Mouse (Mus musculus) bone marrow macrophage, adult 2 months (primary cell): ENCODE data around the gene Gstt2. TPM values are rescaled to one million over a fixed set of nuclear protein-coding genes. Genes with fewer than 3 reads are reported as not detected.

Source experiments
- H3K27ac ChIP-seq: 2 replicates; pipeline ENCODE4 v1.5.1; 2012; ENCODE audit warnings: low read depth, low read length; ENCODE audit not compliant: insufficient read depth
- H3K4me1 ChIP-seq: 2 replicates; pipeline ENCODE4 v1.6.1; 2012; ENCODE audit warnings: low read length; ENCODE audit not compliant: control insufficient read depth, insufficient read depth
- H3K4me3 ChIP-seq: 2 replicates; pipeline ENCODE4 v1.5.1; 2012; ENCODE audit warnings: mild to moderate bottlenecking, low read length, moderate library complexity; ENCODE audit not compliant: insufficient read depth
- CTCF ChIP-seq: IDR thresholded peaks from 2 replicates; pipeline ENCODE4 v1.5.1; 2012; ENCODE audit warnings: low read depth, mild to moderate bottlenecking, low read length, moderate library complexity
- POLR2A ChIP-seq: IDR thresholded peaks from 2 replicates; pipeline ENCODE4 v1.6.1; 2012; ENCODE audit warnings: mild to moderate bottlenecking, low read depth, low read length, borderline replicate concordance
- polyA plus RNA-seq: library from polyadenylated mRNA; stranded (reverse); fragments of >200 nt; gene quantifications from 2 replicates; pipeline ENCODE4 v1.2.4, GENCODE M21; 2012; ENCODE audit not compliant: missing spikeins, insufficient read depth, insufficient read length

The Gstt2 gene
- polyA plus RNA-seq, 1 experiment, result 17.2 TPM

GRCm38 (mm10) chr10:75796731-75797516 is 40.3 kb downstream of the Gstt2 start:
- no peak for TF ChIP-seq CTCF
- no peak for TF ChIP-seq POLR2A
- Histone ChIP-seq H3K4me3 (0 out of 2 replicates have a peak overlapping the region, but pooled peaks have one; percentile 69), H3K4me1 (peaks cover 15% of the 10 kb centered on the region), H3K27ac (no peak overlapping the region)

- no peak overlapping the region for H3K27ac ChIP-seq
- peaks cover 15% of the 10 kb centered on the region for H3K4me1 ChIP-seq
- H3K4me3 ChIP-seq, result no peak overlapping the region
- TF ChIP-seq CTCF (no peak), POLR2A (no peak)
Observed at GRCm38 (mm10) chr10:75794880-75795279, 42.3 kb downstream of the Gstt2 start.

DNA sequence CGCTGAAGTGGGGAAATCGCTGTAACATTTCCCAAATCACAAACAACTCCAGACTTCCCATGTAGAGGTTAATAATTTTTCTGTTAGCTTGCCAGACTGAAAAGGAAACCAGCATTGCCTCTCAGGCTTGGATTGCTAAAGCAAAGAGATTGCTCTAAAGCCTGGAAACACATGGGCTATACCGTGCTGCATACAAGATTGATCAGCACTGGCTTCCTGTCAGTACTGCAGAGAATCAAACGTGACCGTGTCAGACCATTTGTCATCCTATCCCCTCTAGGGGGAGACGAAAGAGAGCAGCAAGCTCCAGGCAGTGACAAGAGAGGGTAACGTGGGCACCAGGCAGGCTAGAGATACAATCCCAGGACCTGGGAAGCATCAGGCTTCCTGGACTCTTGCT is 46.5 kb downstream of the Gstt2 start:
- peaks cover 10% of the 10 kb centered on the region for H3K4me1 ChIP-seq
- H3K27ac ChIP-seq, result no peak overlapping the region
- TF ChIP-seq CTCF, result no peak
- TF ChIP-seq POLR2A, result no peak

DNA sequence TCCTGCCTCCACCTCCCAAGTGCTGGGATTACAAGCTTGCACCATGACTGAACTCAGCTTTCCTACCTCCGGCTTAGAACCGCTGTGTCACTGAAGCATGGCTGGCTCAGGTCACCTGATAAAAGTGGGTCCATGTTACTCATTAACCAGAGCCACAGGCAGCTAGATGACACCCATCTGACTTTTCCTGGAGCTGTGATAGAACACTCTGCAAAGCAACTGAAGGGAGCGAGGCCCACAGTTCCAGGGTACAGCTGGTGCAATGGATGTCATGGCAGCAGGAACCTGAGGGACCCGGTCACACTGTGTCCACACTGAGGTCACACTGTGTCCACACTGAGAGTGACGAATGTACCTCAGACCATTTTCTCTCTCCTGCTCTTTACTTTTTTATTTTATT is 47.4 kb downstream of the Gstt2 start:
- Histone ChIP-seq H3K4me3 (no peak overlapping the region), H3K4me1 (peaks cover 5% of the 10 kb centered on the region), H3K27ac (no peak overlapping the region)
- TF ChIP-seq CTCF (no peak), POLR2A (no peak)

More for the DNA sequence above, 46.5 kb downstream of the Gstt2 start:
- H3K4me3 ChIP-seq, result no peak overlapping the region

DNA sequence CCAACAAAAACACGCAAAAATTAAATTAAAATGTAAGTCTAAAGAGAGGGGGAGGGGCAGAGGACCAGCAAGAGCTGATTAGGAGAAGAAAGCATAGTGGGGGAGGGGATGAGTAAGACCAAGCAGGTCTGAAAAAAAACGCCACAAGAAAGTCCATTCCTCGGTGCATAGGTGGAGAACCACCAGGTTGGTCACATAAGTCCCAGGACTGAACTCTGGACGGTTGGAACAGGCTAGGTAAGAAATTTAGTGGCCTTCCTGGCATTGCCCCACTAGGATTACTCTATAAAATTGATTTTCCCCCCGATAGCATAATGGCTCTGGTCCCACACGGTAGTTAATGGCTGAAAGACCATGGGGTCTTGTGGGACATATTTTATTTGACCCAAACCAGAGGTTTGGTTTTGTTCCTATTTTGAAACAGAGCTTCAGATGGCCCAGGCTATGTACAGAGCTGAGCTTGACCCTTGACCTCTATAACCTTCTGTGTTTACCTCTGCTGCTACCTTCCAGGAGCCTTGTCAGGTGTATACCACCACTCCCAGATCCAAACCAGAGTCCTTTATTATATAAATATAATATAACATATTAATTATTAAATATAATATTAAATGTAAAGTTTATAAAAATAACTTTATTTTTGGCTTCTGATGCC is 48.0 kb downstream of the Gstt2 start:
- Histone ChIP-seq H3K27ac (no peak overlapping the region), H3K4me3 (no peak overlapping the region), H3K4me1 (peaks cover under 1% of the 10 kb centered on the region; the same call in 1 of the 2 replicates)
- no peak for TF ChIP-seq CTCF
- no peak for TF ChIP-seq POLR2A

DNA sequence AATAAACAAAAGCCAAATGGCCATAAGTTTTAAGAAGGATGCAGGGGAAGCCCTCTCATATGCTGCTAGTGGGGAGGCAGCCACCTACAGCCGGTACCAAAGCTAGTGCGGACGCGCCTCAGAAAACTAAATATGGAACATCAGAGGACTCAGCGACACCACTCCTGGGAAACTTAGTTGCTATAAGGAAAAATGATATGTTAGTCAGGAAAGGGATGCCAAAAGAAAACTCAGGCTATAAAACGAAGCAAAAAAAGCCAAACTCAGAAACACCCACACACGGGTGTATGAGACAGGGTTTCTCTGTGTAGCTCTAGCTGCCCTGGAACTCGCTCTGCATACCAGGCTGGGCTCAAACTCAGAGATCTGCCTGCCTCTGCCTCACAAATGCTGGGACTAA is 48.9 kb downstream of the Gstt2 start:
- Histone ChIP-seq H3K4me3 (no peak overlapping the region), H3K27ac (no peak overlapping the region), H3K4me1 (peaks cover 7% of the 10 kb centered on the region; the same call in 1 of the 2 replicates)
- TF ChIP-seq CTCF, result no peak
- TF ChIP-seq POLR2A, result no peak

DNA sequence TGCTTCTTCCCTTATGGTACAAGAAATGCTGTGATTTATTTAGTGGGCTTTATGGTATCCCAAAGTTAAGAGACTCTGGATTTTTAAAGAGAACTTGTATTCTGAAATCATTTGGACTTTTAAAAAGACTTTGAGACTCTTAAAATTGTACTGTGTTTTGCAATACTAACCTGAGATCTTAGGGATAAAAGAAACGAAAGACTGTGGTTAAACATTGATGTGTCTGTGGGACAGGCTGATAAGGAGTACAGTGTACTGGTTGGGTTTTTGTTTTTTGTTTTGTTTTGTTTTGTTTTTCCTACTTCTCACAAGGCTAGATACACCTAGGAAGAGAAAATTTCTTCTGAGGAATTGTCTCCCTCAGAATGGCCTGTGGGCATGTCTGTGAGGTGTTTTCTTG is 51.8 kb downstream of the Gstt2 start:
- TF ChIP-seq POLR2A (no peak), CTCF (no peak)

More for the DNA sequence above, 51.8 kb downstream of the Gstt2 start:
- Histone ChIP-seq H3K4me3 (no peak overlapping the region), H3K27ac (no peak overlapping the region), H3K4me1 (peaks cover 8% of the 10 kb centered on the region)

Other genes with a start within 250 kb of the Gstt2 start
- 8.4 and 11.6 TPM in 2 replicates for gene Ggt5, start 248.1 kb downstream of the Gstt2 start, polyA plus RNA-seq
- gene Susd2, start 193.4 kb downstream of the Gstt2 start, polyA plus RNA-seq, result not detected in 2 replicates
- gene Cabin1, start 73.1 kb downstream of the Gstt2 start, polyA plus RNA-seq, result 26.1 and 35.0 TPM in 2 replicates
- gene Ddt, start 64.0 kb downstream of the Gstt2 start, polyA plus RNA-seq, result 56.4 and 63.8 TPM in 2 replicates
- not detected in 2 replicates for gene Gm20441, start 56.5 kb downstream of the Gstt2 start, polyA plus RNA-seq
- 12.1 and 13.1 TPM in 2 replicates for gene Gstt3, start 56.0 kb downstream of the Gstt2 start, polyA plus RNA-seq
- gene Gstt1, start 38.8 kb downstream of the Gstt2 start, polyA plus RNA-seq, result 1.4 and 4.1 TPM in 2 replicates
- not detected in 2 replicates for gene Gstt4, start 14.9 kb downstream of the Gstt2 start, polyA plus RNA-seq
- 181 and 195 TPM in 2 replicates for gene Mif, start 22.8 kb upstream of the Gstt2 start, polyA plus RNA-seq
- gene Derl3, start 56.0 kb upstream of the Gstt2 start, polyA plus RNA-seq, result 1.0 and 1.7 TPM in 2 replicates
- 27.9 and 31.8 TPM in 2 replicates for gene Smarcb1, start 84.2 kb upstream of the Gstt2 start, polyA plus RNA-seq
- 19.3 and 22.7 TPM in 2 replicates for gene Chchd10, start 95.7 kb upstream of the Gstt2 start, polyA plus RNA-seq
- gene Mmp11, start 99.1 kb upstream of the Gstt2 start, polyA plus RNA-seq, result 0.59 and 0.72 TPM in 2 replicates
- not detected in 2 replicates for gene Gm867, start 103.2 kb upstream of the Gstt2 start, polyA plus RNA-seq
- not detected in 2 replicates for gene Vpreb3, start 105.6 kb upstream of the Gstt2 start, polyA plus RNA-seq
- 0.55 and 0.92 TPM in 2 replicates for gene Gm5134, start 117.1 kb upstream of the Gstt2 start, polyA plus RNA-seq
- 5.0 and 5.6 TPM in 2 replicates for gene Zfp280b, start 195.2 kb upstream of the Gstt2 start, polyA plus RNA-seq